Mouse (Mus musculus) CH12.LX (cell line): ENCODE data around the gene Klf7. TPM values are rescaled to one million over a fixed set of nuclear protein-coding genes. Genes with fewer than 3 reads are reported as not detected.

ENCODE experiments used
- DNase-seq: peaks from one replicate; pipeline ENCODE4 v3.0.0-alpha.2; 2013; ENCODE audit errors: extremely low read depth
- H3K27ac ChIP-seq: 2 replicates; pipeline ENCODE4 v1.5.1; 2012; ENCODE audit warnings: low read depth, mild to moderate bottlenecking, control low read depth, moderate library complexity; ENCODE audit not compliant: insufficient read depth
- H3K27me3 ChIP-seq: replicated peaks from 2 replicates; pipeline ENCODE3; 2012; ENCODE audit warnings: inconsistent platforms
- H3K36me3 ChIP-seq, 2 experiments: replicated peaks in 1 of 2; 2 replicates each; pipeline versions ENCODE3 to v1.6.1; 2012; ENCODE audit warnings: inconsistent platforms in 1 of 2, low read length in 1 of 2, mild to moderate bottlenecking in 1 of 2, mixed read lengths in 1 of 2, moderate library complexity in 1 of 2; ENCODE audit not compliant: control insufficient read depth in 1 of 2, insufficient read depth in 1 of 2
- H3K4me1 ChIP-seq, 2 experiments: 2 replicates each; pipeline ENCODE4 v1.6.1; 2012; ENCODE audit warnings: inconsistent platforms in 1 of 2, moderate library complexity in 1 of 2; ENCODE audit not compliant: insufficient read depth in 2 of 2, control insufficient read depth in 1 of 2
- H3K4me2 ChIP-seq: 2 replicates; pipeline ENCODE4 v1.6.1; 2012; ENCODE audit warnings: low read depth, mild to moderate bottlenecking, control low read depth; ENCODE audit not compliant: poor library complexity, insufficient read depth, severe bottlenecking
- H3K4me3 ChIP-seq, 3 experiments: fragments of 150-350 bp in 1 of 3; sonication (generic) in 1 of 3; replicated peaks in 1 of 3; 2 replicates each; pipeline versions ENCODE3 to v1.5.1; 2011 to 2012; ENCODE audit warnings: low read depth in 2 of 3, low read length in 2 of 3, mild to moderate bottlenecking in 2 of 3, moderate library complexity in 2 of 3, control low read depth in 1 of 3, improper control_type of control experiment in 1 of 3, inconsistent platforms in 1 of 3, mixed read lengths in 1 of 3; ENCODE audit not compliant: poor library complexity in 1 of 3
- H3K79me2 ChIP-seq: replicated peaks from 2 replicates; pipeline ENCODE4 v1.6.1; 2012; ENCODE audit warnings: mild to moderate bottlenecking, moderate library complexity; ENCODE audit not compliant: control insufficient read depth, poor library complexity, insufficient read depth, severe bottlenecking; ENCODE audit errors: extremely low read depth
- H3K9ac ChIP-seq: 2 replicates; pipeline ENCODE4 v1.6.1; 2012; ENCODE audit warnings: low read depth, mild to moderate bottlenecking, control low read depth, moderate library complexity; ENCODE audit not compliant: insufficient read depth
- H3K9me3 ChIP-seq: replicated peaks from 2 replicates; pipeline ENCODE3; 2012; ENCODE audit warnings: low read length, inconsistent platforms, mixed read lengths
- BHLHE40 ChIP-seq: IDR thresholded peaks from 2 replicates; pipeline ENCODE4 v1.6.1; 2011; ENCODE audit warnings: mild to moderate bottlenecking, low read depth, low read length, improper control_type of control experiment
- CHD1 ChIP-seq: IDR thresholded peaks from 2 replicates; pipeline ENCODE4 v1.6.1; 2012; ENCODE audit warnings: low read depth, low read length, improper control_type of control experiment, inconsistent platforms
- ELF1 ChIP-seq: IDR thresholded peaks from 2 replicates; pipeline ENCODE4 v1.6.1; 2014; ENCODE audit warnings: low read depth, mild to moderate bottlenecking, inconsistent platforms, low read length, improper control_type of control experiment
- ETS1 ChIP-seq: conservative IDR thresholded peaks from 2 replicates; pipeline ENCODE4 v1.6.1; 2012; ENCODE audit warnings: low read depth, mild to moderate bottlenecking, inconsistent platforms, low read length, improper control_type of control experiment, moderate library complexity
- GABPA ChIP-seq: IDR thresholded peaks from 2 replicates; pipeline ENCODE4 v1.6.1; 2012; ENCODE audit warnings: low read depth, low read length, improper control_type of control experiment, inconsistent platforms; ENCODE audit not compliant: insufficient replicate concordance
- HCFC1 ChIP-seq: IDR thresholded peaks from 2 replicates; pipeline ENCODE4 v1.6.1; 2012; ENCODE audit warnings: low read depth, mild to moderate bottlenecking, inconsistent platforms, low read length, improper control_type of control experiment
- JUND ChIP-seq: conservative IDR thresholded peaks from 2 replicates; pipeline ENCODE4 v1.6.1; 2011; ENCODE audit warnings: low read depth, low read length, improper control_type of control experiment
- MAX ChIP-seq: IDR thresholded peaks from 2 replicates; pipeline ENCODE4 v1.6.1; 2011; ENCODE audit warnings: low read length, improper control_type of control experiment
- MXI1 ChIP-seq: IDR thresholded peaks from 2 replicates; pipeline ENCODE4 v1.6.1; 2011; ENCODE audit warnings: mild to moderate bottlenecking, low read depth, low read length, improper control_type of control experiment
- POLR2AphosphoS2 ChIP-seq: IDR thresholded peaks from 2 replicates; pipeline ENCODE4 v1.6.1; 2011; ENCODE audit warnings: low read depth, low read length, improper control_type of control experiment
- SIN3A ChIP-seq: IDR thresholded peaks from 2 replicates; pipeline ENCODE4 v1.6.1; 2012; ENCODE audit warnings: low read length, improper control_type of control experiment, inconsistent platforms
- ZKSCAN1 ChIP-seq: IDR thresholded peaks from 2 replicates; pipeline ENCODE4 v1.6.1; 2012; ENCODE audit warnings: low read depth, inconsistent platforms, low read length, improper control_type of control experiment, borderline replicate concordance
- ZNF384 ChIP-seq: IDR thresholded peaks from 2 replicates; pipeline ENCODE4 v1.6.1; 2012; ENCODE audit warnings: low read depth, low read length, improper control_type of control experiment, inconsistent platforms
- dilution Hi-C: fragments of 300-500 bp; cut with MboI; formaldehyde crosslinking; loops from 2 replicates; pipeline ENCODE4 v1.14.3; 2020; ENCODE audit warnings: low sequenced_read_pairs; ENCODE audit not compliant: extremely low pct_unique_long_range_greater_than_20kb, extremely low pct_ligation_motif_present
- in situ Hi-C: fragments of 300-500 bp; cut with MboI; formaldehyde crosslinking; loops from 3 replicates; pipeline ENCODE4 v1.14.3; 2019; ENCODE audit warnings: low sequenced_read_pairs, low pct_ligation_motif_present, low pct_unique_long_range_greater_than_20kb, mixed read lengths
- polyA plus RNA-seq: library from polyadenylated mRNA; unstranded; fragments of >175 nt; gene quantifications from 2 replicates; pipeline ENCODE4 v1.2.1, GENCODE M21; 2012; ENCODE audit warnings: low read depth; ENCODE audit not compliant: insufficient read length
- total RNA-seq, 2 experiments: library from RNA; depleted of rRNA; stranded (reverse); fragments of 300-350 nt in 1 of 2; fragments of >200 nt in 1 of 2; gene quantifications; 2 replicates each; pipeline ENCODE4 v1.2.3; 2012 to 2014

The Klf7 gene
- total and polyA plus RNA-seq, 3 experiments = 4.3 to 6.5 (median 6.2) TPM

DNA sequence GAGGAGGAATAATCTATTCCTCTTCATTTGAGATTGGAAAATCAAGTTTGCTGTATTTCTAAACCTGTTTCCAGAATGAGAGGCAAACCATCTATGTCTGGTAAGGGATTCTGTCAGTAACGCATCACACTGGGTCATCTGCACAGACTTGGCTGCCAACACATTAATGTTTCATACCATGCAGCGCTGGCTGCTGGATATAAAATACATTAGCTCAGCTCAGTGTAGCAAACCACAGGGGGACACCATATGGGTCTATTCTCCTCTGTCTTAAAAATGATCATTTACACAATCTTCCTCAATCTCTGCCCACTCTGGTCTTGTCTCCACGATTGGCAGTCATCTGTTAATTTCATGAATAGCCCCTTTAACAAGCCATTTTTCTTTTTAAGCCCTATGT is 27.1 kb upstream of the Klf7 start:
- dilution Hi-C loops (no loop called here), in situ Hi-C loops (no loop called here)
- H3K9ac ChIP-seq = no peak overlapping the region
- no peak overlapping the region for H3K4me2 ChIP-seq
- H3K27ac ChIP-seq = no peak overlapping the region
- no peaks in the 10 kb centered on the region for H3K36me3 ChIP-seq
- no peak for TF ChIP-seq MXI1
- TF ChIP-seq JUND = no peak
- TF ChIP-seq ZKSCAN1 = no peak
- TF ChIP-seq ZNF384 = no peak
- DNase-seq = no peak
- H3K4me3 ChIP-seq = no peak overlapping the region
- H3K4me1 ChIP-seq = no peaks in the 10 kb centered on the region
- peaks cover 4% of the 10 kb centered on the region for H3K9me3 ChIP-seq
- H3K79me2 ChIP-seq = no peaks in the 10 kb centered on the region
- H3K27me3 ChIP-seq = no peaks in the 10 kb centered on the region

DNA sequence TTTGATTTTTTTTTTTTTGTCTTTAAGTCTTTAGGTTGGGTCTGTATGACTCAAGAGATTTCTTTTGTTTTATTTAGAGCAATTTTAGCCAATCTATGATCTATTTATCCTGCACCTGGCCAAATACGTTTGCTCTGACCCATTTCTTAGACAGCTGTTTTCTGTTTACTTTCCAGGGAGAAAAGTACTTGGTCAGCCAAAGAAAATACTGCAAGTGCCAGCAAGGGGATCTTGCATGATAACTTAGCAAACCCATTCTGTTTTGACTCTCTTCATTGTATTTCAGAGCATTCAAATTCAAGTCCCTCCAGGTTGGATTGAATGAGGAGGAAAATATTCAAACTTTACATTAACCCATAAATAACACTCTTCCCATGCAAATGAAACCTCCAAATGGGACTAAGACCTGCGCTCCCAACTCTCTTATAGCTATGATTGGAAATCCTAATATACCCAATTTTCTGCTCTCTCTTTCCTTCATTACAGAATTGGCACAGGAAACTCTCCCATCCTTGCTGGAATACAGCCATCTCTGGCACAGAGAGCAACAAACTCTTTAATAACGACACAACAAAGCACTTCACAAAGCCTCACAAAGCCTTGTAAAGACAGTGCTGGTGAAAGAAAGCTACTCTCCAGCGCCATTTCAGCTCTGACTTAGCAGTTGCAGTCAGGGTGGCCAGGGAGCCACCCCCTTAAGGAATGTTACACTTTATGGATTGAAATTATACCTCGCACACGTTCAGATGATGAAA is 20.8 kb upstream of the Klf7 start:
- Histone ChIP-seq H3K27ac (no peak overlapping the region), H3K4me1 (peaks cover 0 to 3% of the 10 kb centered on the region in 2 experiments; a peak in 2 of 4 replicates), H3K27me3 (no peaks in the 10 kb centered on the region), H3K4me3 (no peak overlapping the region), H3K9ac (no peak overlapping the region), H3K4me2 (no peak overlapping the region), H3K36me3 (no peaks in the 10 kb centered on the region), H3K9me3 (no peaks in the 10 kb centered on the region), H3K79me2 (no peaks in the 10 kb centered on the region)
- DNase-seq = no peak
- in situ Hi-C loops (no loop called here), dilution Hi-C loops (no loop called here)
- TF ChIP-seq SIN3A (no peak), POLR2AphosphoS2 (no peak), ELF1 (no peak), ETS1 (no peak), GABPA (no peak), MXI1 (no peak), BHLHE40 (no peak), CHD1 (no peak), MAX (no peak), HCFC1 (no peak)

DNA sequence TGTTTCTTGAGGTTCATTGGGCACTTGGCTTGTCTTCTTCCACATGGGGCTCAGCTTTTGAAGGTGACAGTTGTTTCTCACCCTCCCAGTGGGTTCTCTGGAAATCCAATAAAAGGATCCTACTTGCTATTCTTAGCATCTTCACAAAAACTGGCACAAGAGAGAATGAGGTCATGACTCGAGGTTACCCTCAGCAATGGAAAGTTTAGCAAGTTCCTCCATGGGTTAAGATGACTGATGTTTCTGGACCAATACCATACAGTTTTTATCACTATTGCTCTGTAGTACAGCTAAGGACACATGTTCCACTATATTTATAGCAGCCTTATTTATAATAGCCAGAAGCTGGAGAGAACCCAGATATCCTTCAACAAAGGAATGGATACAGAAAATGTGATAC is 12.4 kb upstream of the Klf7 start:
- no peak for DNase-seq
- H3K9me3 ChIP-seq = no peaks in the 10 kb centered on the region
- no peak overlapping the region for H3K4me3 ChIP-seq
- peaks cover under 1 to 7% of the 10 kb centered on the region in 2 experiments; a peak in 2 of 4 replicates for H3K4me1 ChIP-seq
- TF ChIP-seq JUND = no peak
- in situ Hi-C loops (no loop called here), dilution Hi-C loops (no loop called here)
- H3K36me3 ChIP-seq = no peaks in the 10 kb centered on the region
- no peak overlapping the region for H3K27ac ChIP-seq
- no peak overlapping the region for H3K4me2 ChIP-seq
- no peaks in the 10 kb centered on the region for H3K79me2 ChIP-seq
- no peaks in the 10 kb centered on the region for H3K27me3 ChIP-seq
- H3K9ac ChIP-seq = no peak overlapping the region
